Mouse (Mus musculus): Measurements from ENCODE around the gene D130043K22Rik.

GRCm38 (mm10) chr13:24799378-24799777, 45.6 kb upstream of the D130043K22Rik start:
- no peak for TF ChIP-seq POLR2A (IDR thresholded peaks at IDR 0.05; ENCODE audit: insufficient read depth, low read length)
- TF ChIP-seq CTCF (IDR thresholded peaks at IDR 0.05; ENCODE audit: low read depth, low read length): no peak

Measured in ES-Bruce4 (cell line).